Mouse (Mus musculus) erythroblast, adult 5-6 weeks (primary cell): ENCODE measurements at regions not wholly inside any gene's neighbourhood (a gene's known extent, or its start where the extent isn't known, plus 50 kb on each side); places are given as distances from the start of the nearest gene placed in this dataset.
A peak's percentile ranks its signal among the peaks of the same experiment; 100 is the strongest.

Experiments used
- ATAC-seq: replicated peaks from 2 replicates; pipeline ENCODE4 v1.8.0; 2016; ENCODE audit warnings: moderate number of reproducible peaks, mild to moderate bottlenecking, moderate TSS enrichment, inconsistent platforms; ENCODE audit not compliant: poor library complexity, low FRiP score, severe bottlenecking

DNA sequence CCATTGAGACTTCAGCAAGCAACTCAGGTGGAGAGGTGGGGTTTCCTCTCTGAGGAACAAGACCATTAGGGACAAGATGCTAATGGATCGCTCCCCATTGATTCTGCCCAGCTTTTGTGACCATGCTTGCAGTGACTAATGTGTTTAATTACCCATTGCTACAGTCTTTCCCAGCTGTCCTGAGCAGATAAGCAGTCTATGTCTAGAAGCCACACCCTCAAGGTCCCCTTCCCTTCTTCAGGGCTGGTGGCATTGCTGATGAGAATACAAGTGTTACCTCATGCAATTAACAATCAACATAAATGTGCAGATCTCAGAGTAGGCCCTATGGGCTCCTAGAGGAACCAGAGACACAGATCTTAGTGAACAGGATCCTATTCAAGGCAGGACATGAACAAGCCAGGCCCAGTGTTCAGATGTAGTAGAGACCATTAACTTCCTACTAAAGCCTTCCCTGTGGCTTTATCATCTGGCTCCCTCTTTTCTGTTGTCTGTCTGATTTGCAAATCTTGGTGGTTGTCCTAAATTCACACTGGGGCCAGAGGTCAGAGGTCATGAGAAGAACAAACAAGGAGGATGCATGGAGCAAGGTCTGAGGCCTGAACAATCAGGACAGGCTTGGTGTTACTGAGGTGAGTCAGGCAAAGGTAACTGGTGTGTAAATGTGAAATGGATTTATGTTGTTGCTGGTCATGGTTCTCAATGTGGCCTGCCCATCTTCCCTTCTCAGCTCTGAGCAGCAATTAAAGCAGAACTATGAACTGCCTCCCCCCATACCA is 56.8 kb downstream of the Odc1 start:
- ATAC-seq = peak; percentile 71

DNA sequence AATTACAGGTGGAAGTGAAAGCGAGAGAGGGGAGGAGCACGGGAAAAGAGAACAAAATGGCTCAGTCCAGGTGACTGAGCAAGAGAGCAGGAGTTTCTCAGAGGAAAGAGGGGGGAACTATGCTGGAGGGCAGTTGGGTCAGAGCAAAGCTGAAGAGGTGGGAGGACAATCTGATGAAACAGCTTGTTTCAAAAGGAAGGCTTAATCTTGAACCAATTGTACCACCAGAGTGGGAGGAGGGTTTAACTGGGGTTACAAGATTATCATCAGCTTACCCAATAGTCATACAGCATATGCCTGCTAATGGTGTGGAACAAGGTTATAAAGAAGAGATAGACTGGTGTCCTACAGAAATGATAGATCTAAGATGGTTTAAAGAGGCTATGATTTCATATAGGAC is 59.0 kb downstream of the Odc1 start:
- ATAC-seq = no peak

DNA sequence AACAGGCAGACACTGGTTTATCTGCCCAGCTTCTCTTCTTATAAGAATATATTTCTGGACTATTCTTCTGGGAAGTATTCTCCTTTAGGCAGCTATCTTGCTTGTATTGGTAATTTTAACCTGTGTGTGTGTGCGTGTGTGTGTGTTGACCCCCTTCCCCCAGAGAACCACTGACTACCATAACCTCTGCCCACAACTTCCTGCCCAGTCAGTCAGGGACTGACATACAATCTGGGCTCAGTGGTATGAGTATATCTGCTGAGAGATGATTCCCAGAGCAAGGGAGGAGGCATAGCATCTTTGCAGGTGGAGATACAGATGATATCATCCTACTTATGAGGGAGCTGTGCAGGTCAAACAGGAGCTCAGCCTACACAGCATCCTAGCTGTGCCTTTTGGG is 65.8 kb downstream of the Odc1 start:
- ATAC-seq = no peak

DNA sequence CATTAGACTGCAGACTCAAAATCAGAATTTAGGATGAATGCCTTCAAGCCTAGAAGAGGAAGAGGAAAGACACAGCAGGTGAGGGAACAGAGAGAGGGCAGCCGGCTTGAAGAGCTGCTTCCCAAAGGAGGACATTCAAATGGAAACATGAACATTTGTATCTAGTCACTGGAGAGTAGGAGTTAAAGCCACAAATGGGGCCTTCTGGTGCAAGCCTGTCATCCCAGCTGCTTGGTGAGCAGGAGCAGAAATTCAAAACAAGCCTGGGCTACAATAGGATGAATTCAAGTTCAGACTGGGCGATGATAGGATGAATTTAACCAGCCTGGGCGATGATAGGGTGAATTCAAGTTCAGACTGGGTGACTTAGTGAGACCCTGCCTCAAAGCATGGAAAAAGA is 67.4 kb downstream of the Odc1 start:
- ATAC-seq = no peak

DNA sequence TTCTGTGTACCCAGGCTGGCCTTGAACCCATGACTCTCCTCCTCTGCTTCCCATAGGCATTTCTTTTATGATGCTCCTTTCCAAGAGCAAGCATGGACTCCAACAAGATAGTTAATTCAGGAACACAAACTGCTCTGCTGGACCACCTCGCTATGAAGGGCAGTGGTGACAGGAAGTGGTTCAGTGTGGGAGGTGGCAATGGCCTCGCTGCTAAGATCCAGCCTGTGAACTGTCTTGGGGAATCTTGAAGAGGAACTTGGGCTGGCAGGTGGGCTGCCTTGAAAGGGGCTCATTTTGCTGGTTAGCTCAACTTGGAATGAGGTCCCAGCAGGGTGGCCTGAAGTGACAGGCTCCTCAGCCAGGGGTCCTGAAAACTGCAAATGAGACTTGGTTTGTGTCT is 72.4 kb upstream of the Hpcal1 start:
- no peak for ATAC-seq

DNA sequence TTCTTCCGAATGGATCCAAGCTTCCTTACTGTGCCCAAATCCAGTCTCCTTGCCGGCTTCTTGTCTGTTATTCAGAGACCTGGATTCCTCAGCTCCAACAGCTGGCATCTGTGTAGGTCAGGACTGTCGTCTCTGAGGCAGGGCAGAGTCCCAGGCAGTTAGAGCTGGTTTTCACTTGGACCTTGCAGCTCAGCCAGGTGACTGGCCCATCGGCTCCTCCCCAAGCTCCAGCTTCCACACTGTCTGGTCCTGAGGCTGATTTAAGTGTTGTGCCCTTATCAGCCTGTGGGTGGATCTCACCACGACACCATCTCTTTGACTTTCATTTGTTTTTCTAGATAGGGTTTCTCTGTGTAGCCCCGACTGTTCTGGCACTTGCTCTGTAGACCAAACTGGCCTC is 70.4 kb upstream of the Hpcal1 start:
- ATAC-seq = no peak

DNA sequence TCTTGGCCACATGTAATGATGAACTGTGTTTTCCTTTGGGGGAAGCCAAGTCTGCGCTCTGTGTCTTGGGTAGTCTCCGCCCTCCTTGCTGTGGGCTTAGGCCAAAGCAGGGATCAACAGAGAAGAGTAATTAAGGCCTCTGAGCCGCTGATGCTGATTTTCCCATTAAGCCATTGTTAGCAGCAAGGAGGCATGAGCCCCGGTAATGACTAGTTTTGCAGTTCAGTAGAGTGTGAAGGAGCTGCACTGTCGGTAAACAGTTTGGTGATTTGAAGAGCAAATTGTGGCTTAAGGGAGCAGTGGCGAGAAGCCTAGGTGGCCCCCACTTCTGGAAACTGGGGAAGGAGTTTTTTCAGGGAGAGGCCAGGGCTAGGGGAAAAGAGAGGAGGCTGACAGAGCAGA is 69.2 kb upstream of the Hpcal1 start:
- no peak for ATAC-seq

DNA sequence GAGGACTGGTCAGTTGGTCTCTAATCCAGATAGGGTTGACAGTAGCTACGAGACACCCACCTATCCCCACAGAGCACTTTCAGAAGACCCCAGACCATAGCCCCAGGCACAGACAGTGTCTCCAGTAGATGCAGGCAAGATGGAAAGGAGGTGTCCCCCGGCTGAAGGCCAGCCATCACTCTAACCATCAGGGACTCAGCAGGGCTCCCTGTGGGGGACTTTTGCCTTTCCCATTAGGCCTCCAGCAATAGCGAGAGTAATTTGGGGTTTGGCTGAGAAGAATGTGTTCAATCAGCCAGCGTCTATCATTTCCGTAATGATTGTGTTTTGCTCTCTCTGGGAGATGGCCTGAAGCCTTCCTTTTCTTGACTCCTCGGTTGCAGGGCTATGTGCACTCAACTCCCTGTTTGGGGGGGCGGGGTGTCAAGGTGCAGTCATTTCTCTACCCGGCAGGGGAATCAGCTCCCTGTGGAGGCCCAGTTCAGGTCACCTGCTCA is 68.1 kb upstream of the Hpcal1 start:
- ATAC-seq = no peak

DNA sequence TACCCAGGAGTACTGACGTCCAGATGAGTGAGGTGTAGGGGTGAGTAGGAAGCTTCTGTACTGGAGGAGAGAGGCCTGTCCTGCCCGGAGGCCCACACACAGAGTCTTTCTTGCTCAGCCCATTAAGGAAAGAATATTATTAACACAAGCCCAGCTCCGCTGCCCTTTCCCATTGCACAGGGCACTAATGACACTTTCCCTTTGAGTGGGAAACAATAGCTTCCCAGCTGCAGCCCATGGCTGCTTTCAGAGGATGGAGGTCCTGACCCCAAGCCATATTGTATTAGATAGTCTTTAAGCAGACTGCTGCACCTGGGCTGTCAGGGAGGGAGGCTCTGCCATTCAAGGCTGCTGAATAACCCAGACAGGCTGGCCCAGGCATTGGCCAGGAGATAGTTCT is 64.6 kb upstream of the Hpcal1 start:
- no peak for ATAC-seq

DNA sequence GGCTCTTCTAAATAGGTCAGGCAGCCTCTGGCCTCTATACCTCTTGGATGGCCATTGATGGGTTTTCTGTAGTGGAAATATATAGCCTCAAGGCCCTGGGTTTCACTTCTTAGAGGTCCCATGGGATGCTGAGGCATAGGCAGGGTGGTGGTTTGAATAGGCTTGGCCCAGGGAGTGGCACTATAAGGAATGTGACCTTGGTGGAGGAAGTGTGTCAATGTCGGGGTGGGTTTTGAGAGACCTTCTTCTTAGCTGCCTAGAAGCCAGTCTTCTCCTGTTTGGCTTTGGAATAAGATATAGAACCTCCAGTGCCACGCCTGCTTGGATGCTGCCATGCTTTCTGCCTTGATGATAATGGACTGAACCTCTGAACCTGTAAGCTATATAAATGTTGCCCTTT is 59.5 kb upstream of the Hpcal1 start:
- ATAC-seq = no peak

DNA sequence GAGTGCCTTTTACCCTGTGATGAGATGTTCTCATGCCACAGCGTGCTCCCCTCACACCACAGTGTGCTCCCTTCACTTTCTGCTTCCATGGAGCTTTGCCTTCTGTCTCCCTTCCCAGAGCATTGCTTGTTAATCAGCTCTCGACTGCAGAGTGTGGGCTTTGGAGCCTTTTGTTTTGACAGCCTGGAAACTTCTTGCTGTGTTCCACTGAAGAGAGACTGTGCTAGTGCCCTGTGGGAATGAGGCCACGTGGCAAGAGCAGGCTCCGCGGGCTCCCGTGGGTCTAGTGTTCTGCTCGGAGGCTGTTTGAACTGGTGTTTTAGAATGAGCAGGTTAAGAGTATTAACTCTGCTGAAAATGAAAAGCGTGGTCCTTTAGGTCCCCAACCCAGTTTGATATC is 54.5 kb upstream of the Hpcal1 start:
- ATAC-seq = no peak

DNA sequence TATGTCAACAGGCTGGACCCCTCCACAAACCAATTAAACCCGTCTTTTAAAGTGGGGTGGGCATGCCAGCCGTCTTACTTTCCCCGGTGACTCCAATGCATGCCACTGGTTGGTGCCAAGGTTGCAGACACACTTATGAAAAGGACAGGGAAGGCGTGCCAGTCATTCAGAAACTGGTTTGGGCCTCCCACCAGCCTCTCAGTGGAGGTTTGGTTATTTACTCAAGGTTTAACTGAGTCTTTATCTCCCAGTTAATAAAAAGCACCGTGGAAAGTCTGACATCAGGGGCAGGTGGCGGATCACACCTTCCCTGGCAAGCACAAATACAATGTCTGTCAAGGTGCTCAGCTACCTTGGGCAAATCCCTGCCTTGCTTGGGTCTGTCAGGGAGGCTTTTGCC is 54.1 kb upstream of the Hpcal1 start:
- no peak for ATAC-seq
